Mouse (Mus musculus): ENCODE data around the gene Zmat3.

Gene Zmat3

GRCm38 (mm10) chr3:32371957-32372356 lies 6.1 kb upstream of the Zmat3 start:
- DNase-seq (ENCODE audit: low spot score) = no peak

DNA sequence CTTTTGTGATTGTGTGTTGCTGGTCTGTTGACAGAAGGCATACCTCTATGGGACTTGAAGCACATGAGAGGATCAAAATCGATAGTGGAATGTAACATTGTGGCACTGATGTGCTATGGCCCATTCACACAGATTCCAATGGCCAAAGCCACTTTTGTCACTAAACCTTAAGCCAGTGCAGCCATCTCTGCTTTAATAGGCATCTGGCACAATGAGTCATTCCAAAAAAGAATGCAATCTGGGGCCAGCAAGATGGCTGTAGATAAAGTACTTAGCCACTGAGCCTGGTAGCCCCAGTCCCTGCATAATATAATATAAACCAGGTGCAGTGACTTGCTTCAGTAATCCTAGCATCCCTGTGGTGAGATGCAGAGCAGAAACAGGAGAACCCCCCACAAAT lies 1.7 kb upstream of the Zmat3 start:
- DNase-seq (ENCODE audit: low spot score) = no peak

DNA sequence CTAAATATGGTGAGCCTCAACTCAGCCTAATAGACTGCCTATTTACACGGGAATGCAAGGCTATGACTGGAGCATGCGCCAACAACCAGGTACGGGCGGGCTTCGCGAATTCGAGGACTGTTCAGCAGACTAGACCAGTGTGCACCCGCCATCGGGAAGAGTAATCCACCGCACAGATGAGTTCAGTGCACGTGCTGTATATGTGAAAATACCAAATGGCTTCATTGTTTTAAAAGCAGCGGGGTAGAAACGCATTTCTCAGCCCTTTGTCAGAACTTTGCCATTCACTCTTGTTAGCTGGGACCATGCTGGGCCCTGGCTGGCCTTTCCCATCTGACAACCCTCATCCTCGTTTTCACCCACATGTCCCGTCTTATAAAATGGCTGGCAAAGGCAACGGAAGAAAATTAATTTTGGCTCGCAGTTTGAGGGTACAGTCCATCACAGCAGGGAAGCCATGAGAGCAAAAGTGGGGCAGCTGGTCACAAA lies 476 bp upstream of the Zmat3 start:
- no peak for DNase-seq (ENCODE audit: low spot score)

- peak; percentile 3 for DNase-seq (ENCODE audit: low spot score)
Observed at GRCm38 (mm10) chr3:32364841-32365545, 821 bp downstream of the Zmat3 start.

DNA sequence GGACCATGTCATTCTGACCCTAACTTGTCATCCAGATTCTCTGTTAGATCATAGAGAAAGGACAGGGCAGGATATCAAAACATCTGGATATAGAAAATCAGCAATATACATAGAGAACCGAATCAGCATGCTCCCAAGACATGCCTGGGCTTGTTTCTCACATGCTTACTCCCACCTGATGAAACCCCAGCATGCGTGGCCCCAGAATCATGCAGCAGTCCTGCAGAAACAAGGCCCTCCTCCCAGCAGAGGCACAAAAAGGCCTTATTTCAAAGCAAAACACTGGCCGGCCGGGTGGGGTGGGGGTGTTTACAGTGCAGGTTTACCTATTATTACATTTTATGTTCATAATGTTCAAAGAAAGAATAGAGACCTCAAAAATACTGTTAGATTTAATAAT lies 1.6 kb downstream of the Zmat3 start:
- DNase-seq (ENCODE audit: low spot score) = no peak

DNA sequence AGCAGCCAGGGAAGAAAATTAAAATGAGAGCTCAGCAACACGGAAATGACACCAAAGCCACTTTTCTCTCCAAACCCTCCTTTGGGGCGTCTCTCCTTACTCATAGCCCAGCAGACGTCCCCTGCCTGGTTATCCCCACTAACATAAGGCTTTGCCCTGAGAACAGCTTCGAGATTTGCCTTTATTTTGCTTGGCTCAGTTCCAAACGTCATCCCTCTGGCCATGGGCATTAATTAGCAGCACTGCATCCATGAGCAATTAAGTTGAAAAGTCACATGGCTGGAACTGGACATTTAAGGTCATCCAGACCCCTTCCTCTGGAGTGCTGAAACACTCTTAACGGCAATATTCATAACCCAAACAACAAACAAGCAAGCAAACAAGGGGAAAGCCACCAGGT lies 4.6 kb downstream of the Zmat3 start:
- DNase-seq (ENCODE audit: low spot score) = no peak

DNA sequence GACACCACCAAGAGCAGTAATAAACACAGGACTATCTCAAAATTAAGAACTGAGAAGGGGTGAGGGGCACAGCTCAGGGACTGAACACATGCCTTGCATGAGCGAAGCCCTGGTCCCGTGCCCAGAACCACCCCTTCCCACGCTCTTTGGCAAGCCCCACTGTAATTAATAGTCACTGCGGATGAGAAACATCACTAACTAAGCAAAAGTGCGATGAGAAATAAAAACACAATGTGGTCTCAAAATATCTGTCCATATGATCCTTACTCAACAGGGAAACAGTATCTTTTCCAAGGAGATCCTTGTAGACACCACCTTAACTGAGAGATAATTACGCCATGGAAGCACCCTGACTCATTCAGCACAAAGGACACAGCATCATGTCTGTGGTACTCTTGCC lies 17.9 kb downstream of the Zmat3 start:
- DNase-seq (ENCODE audit: low spot score) = no peak

DNA sequence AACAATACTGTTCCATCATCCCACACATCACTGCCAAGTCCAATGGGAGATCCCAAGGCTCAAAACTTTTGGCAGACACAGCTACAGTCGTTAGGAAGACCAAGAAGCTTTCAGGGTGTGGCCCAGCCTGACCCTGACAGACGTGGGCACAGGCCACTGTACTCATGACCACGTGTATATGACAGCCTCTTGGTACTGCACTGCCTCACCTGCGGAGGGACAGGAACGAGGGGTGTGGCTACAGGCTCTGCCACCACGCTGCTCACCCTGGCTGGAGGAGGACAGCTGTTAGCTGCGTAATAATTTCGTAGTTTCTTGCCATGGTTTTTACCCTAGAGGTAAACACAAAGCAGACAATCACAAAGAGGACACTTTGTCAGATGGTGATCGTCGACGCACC lies 20.6 kb downstream of the Zmat3 start:
- DNase-seq (ENCODE audit: low spot score) = no peak

GRCm38 (mm10) chr3:32344825-32345224 lies 21.0 kb downstream of the Zmat3 start:
- DNase-seq (ENCODE audit: low spot score) = no peak

GRCm38 (mm10) chr3:32343371-32343770 lies 22.4 kb downstream of the Zmat3 start:
- DNase-seq (ENCODE audit: low spot score) = no peak

- no peak for DNase-seq (ENCODE audit: low spot score)
Observed at GRCm38 (mm10) chr3:32341434-32341833, 24.4 kb downstream of the Zmat3 start.

GRCm38 (mm10) chr3:32338231-32338630 lies 27.6 kb downstream of the Zmat3 start:
- no peak for DNase-seq (ENCODE audit: low spot score)

- no peak for DNase-seq (ENCODE audit: low spot score)
Observed at GRCm38 (mm10) chr3:32337770-32338169, 28.0 kb downstream of the Zmat3 start.

DNA sequence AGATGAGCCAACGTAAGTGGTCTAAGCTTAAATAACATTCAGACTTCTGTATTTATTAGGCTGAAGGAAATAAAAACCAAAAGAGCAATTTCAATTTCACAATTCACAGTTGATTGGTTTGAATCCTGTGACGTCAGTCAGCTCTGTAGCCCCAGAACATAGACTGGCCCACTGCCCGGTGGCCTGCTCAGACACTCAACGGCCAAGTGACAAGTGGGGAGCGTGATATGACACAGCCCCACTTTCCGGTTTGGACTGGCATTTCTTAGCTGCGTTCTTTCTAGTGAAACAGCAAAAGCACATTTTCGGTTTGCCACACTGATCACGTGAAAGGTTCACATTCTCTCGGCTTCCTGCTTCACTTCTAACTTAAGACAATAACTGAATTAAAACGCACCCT lies 30.9 kb downstream of the Zmat3 start:
- DNase-seq (ENCODE audit: low spot score) = no peak

DNA sequence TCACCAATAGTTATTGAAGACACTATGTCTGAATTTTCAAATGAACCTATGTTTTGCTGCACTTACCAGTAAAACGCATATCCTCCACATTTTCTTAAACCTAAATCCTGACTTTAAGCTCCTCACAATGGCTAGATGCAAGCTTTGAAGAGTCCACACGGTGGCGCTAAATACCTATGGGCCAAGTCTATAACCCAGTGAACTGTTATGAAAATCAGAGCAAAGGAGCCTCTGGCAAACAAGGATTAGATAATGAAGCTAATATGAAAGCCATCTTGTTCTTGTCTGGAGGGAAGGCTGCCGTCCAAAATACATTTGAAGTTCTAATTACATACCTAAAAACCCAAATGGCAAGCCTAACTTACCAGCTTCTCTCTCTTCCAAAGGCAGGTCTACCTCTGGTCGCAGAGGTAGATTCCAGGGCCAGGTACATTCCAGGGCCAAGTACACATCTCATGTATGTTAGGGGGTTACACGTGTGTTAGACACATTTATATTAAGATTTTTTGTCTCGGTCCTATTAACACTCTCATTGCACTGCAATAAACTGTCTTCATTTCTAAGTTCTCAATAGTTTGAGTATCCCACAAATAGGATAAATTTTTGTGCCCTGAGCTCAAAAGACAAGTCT lies 32.2 kb downstream of the Zmat3 start:
- DNase-seq (ENCODE audit: low spot score) = peak; percentile 26

- no peak for DNase-seq (ENCODE audit: low spot score)
Observed at GRCm38 (mm10) chr3:32317901-32318416, 47.9 kb downstream of the Zmat3 start.

DNA sequence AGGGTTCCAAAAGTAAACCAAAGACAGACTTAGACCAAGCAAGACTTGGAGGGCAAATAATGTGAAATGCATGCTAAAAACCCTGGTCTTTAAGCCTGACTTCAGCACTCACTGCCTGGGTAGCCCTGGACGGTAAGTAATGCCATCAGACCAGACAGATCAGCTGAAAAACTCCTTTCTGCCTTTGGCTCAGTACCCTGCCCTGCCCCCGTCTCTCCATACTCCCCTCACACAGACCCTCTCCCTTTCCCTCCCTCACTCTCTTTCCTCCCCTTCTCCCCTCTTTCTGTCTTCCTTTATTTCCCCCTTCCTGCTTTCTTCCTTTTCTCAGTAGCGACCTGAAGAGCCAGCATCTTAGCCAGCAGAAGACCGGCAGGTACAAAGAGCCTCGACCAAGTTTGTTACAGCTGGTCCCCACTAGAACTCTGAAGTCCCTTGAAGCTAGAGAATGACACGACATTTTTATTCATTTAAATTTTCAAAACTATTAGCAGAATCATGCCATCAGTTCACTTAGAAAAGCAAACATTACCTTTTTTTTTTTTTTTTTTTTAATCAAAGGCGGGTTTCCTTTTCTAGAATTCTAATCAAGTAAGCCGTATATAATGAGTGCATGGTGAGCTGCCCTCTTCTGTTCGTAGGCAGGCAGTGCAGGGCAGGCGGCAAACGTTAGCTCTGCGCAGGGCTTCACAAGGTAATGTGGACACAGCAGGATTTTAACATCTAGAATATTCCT lies 48.5 kb downstream of the Zmat3 start:
- no peak for DNase-seq (ENCODE audit: low spot score)

DNA sequence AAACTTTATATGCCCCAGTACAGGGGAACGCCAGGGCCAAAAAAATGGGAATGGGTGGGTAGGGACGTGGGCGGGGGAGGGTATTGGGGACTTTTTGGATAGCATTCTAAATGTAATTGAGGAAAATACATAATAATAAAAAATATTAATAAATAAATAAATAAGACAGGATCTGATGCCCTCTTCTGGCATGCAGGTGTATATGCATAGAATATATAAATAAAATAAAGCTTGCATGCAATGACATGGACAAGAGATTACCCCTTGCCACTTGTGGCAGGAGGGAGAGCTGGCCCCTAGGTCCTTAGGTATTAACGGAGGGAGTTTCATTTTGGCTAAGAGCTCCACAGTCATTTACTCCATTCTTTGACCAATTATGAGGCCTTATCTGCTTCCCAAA lies 51.1 kb downstream of the Zmat3 start:
- no peak for DNase-seq (ENCODE audit: low spot score)

DNA sequence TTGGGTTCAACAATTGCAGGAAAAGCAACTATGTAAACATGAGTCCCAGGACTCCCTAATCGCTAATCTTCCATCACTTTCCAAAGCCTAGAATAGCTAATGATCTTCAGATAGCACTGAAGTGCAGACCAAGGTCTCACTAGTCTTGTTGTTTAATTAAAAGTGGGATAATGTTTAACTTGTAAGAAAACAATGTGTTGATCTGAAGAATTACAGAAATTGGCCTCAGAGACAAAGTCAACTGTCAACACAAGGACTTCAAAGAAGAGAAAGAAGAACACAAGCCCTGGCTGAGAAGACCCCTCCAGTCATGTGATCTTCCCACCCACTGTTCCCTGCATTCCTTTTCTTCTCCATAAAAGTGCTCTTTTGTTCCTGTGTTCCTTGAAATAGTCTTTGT lies 61.6 kb downstream of the Zmat3 start:
- DNase-seq (ENCODE audit: low spot score) = no peak

GRCm38 (mm10) chr3:32292001-32292400 lies 73.8 kb downstream of the Zmat3 start:
- no peak for DNase-seq (ENCODE audit: low spot score)

Data from ovary, adult 18-20 months (tissue).